Mouse (Mus musculus) layer of hippocampus, adult 11-12 months (tissue): Measurements from ENCODE around the gene Hsd3b7.

ENCODE experiments used
- DNase-seq: peaks from one replicate; pipeline ENCODE4 v3.0.0; 2022; ENCODE audit warnings: low spot score

Hsd3b7 gene

GRCm38 (mm10) chr7:127776426-127776825 lies 24.0 kb upstream of the Hsd3b7 start, which contains the start of gene Setd1a:
TSS of gene Setd1a (plus strand) at chr7:127776670.
- peak; percentile 88 for DNase-seq

- DNase-seq: peak; percentile 96
These were observed 23.4 kb upstream of the Hsd3b7 start for GRCm38 (mm10) chr7:127776878-127777473.

- peak; percentile 54 for DNase-seq
These were observed 22.7 kb upstream of the Hsd3b7 start for GRCm38 (mm10) chr7:127777474-127778266.

GRCm38 (mm10) chr7:127778350-127778749 lies 22.1 kb upstream of the Hsd3b7 start:
- no peak for DNase-seq

GRCm38 (mm10) chr7:127785308-127785707 lies 15.1 kb upstream of the Hsd3b7 start, which contains the start of gene Gm49388:
TSS of gene Gm49388 (plus strand) at chr7:127785608.
- DNase-seq: no peak

- no peak for DNase-seq
These were observed 3.1 kb upstream of the Hsd3b7 start for GRCm38 (mm10) chr7:127797076-127797845.

GRCm38 (mm10) chr7:127798591-127798990 lies 1.8 kb upstream of the Hsd3b7 start:
- DNase-seq: no peak

- no peak for DNase-seq
These were observed 1.2 kb upstream of the Hsd3b7 start for GRCm38 (mm10) chr7:127799211-127799610.

GRCm38 (mm10) chr7:127799738-127800137 lies 666 bp upstream of the Hsd3b7 start:
- no peak for DNase-seq

GRCm38 (mm10) chr7:127801010-127801621 lies 712 bp downstream of the Hsd3b7 start:
- peak; percentile 52 for DNase-seq

GRCm38 (mm10) chr7:127802313-127802712 lies 1.9 kb downstream of the Hsd3b7 start:
- DNase-seq: no peak

GRCm38 (mm10) chr7:127808821-127809220 lies 8.4 kb downstream of the Hsd3b7 start:
- no peak for DNase-seq

GRCm38 (mm10) chr7:127809846-127810245 lies 9.4 kb downstream of the Hsd3b7 start:
- DNase-seq: no peak

- DNase-seq: no peak
These were observed 10.2 kb downstream of the Hsd3b7 start for GRCm38 (mm10) chr7:127810650-127811049.

- no peak for DNase-seq
These were observed 10.8 kb downstream of the Hsd3b7 start for GRCm38 (mm10) chr7:127811240-127811639.

- no peak for DNase-seq
These were observed 11.9 kb downstream of the Hsd3b7 start for GRCm38 (mm10) chr7:127812292-127812691.

GRCm38 (mm10) chr7:127813821-127814220 lies 13.4 kb downstream of the Hsd3b7 start:
- DNase-seq: no peak

- DNase-seq: peak; percentile 81
These were observed 14.0 kb downstream of the Hsd3b7 start for GRCm38 (mm10) chr7:127814241-127814921.

- DNase-seq: no peak
These were observed 14.8 kb downstream of the Hsd3b7 start for GRCm38 (mm10) chr7:127815116-127815665.

GRCm38 (mm10) chr7:127815954-127816821 lies 15.8 kb downstream of the Hsd3b7 start:
- DNase-seq: peak; percentile 70
